Mouse (Mus musculus) cerebellum, adult 18-20 months (tissue): Measurements from ENCODE around the gene Aldoc.
"Not testable (repeated sequence)": the region's sequence is repeated elsewhere in the genome, so short reads cannot be mapped to it uniquely, and the experiment has no call there.

ENCODE experiments used
- DNase-seq, 2 experiments: peaks; one replicate each; pipeline ENCODE4 v3.0.0; 2021

Aldoc gene

DNA sequence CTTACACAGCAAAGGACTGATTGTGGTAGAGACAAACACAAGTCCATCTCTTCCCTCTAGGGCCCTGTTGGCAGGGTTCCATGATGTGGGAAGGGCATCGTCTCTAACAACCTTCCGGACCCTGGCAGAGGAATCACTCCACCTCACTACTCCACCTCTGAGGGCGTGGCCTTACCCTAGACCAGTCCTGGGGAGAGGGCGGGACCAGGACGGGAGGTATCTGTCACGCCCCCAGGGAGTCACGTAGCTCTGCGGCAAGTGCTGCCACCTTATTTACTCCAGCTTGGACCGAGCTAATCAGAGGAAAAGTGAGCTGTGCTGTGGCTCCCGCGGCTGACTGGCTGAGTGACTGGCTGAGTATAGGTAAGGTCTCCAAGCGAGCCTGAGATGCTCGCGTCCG, at the start of gene Aldoc:
Gene Aldoc (plus strand): TSS at position 109 of the 400 bp plus-strand sequence.
- DNase-seq: peak; percentile 90 to 96

DNA sequence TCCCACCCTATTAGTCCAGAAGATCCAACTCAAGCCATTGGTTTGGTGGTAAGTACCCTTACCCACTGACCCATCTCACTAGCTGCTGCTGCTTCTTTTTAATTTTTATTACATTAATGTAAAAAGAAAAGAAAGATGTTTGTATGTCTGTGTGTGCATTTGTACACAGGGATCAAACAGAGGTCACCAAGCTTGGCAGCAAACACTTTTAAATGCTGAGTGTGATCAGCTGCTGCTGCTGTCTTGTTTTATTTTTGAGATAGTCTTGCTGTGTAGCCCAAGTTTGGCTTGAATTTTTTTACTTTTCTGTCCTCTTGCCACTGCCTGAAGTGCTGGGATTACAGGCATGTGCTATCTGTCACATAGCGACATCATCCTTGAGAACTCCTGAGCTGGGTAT, 47.2 kb upstream of the Aldoc start:
- DNase-seq: no peak

DNA sequence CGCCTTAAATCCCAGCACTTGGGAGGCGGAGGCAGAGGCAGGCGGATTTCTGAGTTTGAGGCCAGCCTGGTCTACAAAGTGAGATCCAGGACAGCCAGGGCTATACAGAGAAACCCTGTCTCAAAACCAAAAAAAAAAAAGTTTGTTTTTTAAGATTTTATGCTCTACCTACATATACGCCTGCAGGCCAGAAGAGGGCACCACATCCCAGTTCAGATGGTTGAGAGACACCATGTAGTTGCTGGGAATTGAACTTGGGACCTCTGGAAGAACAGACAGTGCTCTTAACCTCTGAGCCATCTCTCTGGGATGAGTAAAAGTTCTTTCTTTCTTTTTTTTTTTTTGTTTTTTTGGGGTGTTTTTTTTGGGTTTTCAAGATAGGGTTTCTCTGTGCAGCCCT, 46.6 kb upstream of the Aldoc start:
- not testable (repeated sequence) for DNase-seq

DNA sequence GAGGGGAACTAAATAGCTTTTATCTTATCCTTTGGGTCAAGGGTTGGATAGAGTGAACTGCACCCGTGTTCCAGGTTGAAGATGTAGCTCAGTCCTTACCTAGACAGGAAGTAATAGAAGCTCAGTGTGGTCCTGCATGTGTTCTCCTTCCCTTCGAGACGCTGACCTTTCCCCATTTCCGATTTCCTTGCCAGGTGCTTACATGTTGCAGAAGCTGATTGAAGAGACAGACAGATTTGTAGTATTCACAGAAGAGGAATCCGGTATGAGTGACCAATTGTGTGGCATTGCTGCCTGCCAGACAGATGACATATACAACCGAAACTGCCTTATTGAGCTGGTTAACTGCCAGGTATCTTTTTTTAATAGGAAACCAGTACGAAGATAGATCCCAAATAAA, 43.9 kb upstream of the Aldoc start:
- DNase-seq: no peak

DNA sequence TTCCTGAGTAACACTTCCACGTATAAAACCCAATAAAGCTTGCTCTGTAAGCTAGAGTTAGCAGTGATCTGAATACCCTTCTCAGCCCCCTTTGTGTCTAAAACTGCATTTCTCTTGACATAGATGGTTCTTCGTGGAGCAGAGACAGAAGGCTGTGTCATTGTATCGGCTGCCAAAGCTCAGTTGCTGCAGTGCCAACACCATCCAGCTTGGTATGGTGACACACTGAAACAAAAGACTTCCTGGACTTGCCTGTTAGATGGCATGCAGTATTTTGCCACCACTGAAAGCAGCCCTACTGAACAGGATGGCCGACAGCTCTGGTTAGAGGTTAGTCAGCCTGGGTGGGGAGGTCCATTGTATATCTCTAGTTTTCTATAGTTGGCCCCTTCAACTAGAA, 43.2 kb upstream of the Aldoc start:
- no peak for DNase-seq

DNA sequence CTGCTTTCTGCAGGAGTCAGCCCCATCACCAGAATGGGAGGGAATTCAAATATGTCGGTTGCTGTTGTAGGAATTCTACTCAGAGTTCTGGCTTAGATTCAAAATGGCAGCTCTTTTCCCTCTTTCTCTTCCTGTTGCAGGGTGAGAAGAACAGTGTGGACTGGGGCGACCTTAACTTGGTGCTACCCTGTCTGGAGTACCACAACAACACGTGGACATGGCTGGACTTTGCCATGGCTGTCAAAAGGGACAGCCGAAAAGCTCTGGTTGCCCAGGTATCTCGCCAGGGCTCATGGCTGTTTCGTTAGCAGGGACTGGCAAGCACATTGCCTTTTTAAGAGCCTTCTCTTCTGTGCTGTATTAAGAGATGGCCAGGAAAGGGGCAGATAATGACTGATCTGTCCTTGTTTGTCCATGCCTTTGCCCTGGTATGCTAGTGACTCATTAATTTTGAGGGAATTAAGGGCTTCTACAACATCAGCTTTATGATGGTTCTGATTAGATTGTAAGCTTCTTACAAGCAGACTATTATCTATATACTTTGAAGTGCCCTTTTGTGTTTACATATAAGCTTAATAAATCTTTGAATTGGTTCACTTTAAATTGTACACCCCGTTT, 33.5 kb upstream of the Aldoc start:
- no peak for DNase-seq

DNA sequence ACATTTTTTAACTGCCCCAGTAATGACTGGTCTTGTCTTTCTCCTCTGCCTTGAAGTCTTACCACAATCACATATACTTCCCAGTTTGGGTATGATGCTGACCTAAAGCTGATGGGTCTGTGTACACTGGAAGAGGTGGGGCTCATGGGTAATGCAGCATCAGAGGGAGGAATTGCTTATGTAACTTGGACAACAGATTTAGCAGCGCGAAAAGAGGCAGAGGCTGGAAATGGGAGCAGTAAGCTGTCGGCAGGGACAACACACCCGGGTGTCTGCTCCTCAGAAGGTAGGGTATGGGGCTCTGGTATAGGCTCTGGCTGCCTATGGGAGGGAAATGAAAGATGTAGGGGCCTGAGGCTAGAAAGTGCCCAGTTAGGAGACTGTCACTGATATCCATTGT, 32.1 kb upstream of the Aldoc start, which contains the start of gene BC030499:
Gene BC030499 (plus strand): TSS at position 188 of the 400 bp plus-strand sequence.
- DNase-seq: no peak

DNA sequence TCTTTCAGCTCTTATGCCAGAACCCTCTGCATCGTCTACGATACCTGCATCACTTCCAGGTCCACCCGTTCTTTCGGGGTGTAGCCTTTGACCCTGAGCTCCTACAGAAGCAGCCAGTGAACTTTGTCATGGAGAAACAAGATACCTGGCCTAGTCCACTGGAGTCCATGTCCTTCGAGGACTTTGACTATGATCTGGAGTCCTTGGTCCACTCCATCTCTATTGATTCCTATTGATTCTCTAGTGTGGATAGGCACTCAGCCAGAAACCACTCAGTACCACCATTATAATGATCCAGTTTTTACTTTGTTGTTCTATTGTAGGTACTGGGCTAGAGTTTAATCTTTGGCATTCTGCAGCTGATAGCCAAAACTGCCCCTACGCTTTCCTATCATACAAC, 28.2 kb upstream of the Aldoc start:
- DNase-seq: no peak

DNA sequence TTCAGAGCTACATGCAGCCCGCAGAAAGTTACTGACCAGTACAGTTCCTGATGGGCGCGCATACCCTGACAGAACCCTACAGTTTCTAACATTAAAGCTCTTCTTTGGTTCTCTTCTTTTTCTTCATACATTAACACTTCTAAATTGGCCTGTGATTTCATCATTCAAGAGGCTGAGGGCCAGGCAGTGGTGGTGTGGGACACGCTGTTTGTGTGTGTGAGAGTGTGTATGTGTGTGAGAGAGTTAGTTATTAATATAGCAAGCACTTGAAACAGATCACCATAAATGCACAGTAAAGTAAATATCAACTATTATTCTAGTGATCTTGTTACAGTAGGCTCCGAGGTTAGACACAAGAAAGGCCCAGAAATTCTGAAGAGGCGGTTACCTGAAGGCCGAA, 21.9 kb upstream of the Aldoc start:
- DNase-seq: no peak

DNA sequence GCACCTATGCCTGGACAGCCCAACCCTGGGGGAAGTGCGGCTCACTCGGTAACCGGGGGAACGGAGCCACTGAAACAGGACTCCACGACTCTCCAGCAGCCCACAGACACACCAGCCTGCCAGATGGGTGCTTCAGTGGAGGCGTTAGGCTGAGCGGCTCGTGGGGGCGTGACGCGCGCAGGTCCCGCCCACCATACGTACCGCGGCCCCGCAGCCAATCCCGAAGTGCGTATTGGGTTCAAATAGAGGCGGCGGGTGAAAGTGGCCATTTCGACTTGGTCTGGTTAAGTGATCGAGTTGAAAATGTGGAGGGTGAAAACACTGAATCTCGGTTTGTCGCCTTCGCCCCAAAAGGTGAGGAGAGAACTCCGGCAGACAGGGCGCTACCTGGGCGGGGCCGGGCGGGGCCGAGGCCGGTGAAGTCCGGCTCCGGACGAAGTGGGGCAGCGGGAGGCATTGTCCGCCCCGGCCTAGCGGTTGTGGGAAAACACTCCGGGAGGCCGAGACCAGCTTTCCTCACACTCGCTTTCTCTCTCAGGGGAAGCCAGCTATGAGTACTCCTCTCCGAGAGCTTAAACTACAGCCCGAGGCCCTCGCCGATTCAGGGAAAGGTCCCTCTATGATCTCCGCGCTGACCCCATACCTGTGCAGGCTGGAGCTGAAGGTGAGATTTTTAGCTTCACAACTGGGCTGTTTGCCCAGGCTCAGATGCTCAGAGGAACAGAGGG, 21.2 kb upstream of the Aldoc start, which contains the start of gene Spag5:
Gene Spag5 (plus strand): TSS at position 173 of the 728 bp plus-strand sequence.
- peak; percentile 87 to 88 for DNase-seq

DNA sequence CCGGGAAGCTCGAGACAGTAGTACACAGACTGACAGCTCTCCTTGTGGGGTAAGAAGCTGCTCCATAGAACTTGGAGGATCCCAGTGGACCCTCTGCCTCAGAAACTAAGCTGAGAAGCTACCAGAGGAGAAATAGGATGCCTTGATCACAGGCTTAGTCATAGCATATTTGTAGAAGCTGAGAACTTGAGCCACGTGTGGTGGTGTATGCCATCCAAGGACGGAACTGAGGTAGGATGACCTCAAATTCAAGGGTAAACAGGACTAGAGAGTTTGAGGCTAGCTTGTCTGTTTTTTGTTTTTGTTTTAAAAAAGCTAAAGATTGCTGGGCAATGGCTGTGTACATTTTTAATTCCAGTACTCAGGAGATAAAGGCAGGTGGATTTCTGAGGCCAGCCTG, 17.5 kb upstream of the Aldoc start:
- DNase-seq: no peak

DNA sequence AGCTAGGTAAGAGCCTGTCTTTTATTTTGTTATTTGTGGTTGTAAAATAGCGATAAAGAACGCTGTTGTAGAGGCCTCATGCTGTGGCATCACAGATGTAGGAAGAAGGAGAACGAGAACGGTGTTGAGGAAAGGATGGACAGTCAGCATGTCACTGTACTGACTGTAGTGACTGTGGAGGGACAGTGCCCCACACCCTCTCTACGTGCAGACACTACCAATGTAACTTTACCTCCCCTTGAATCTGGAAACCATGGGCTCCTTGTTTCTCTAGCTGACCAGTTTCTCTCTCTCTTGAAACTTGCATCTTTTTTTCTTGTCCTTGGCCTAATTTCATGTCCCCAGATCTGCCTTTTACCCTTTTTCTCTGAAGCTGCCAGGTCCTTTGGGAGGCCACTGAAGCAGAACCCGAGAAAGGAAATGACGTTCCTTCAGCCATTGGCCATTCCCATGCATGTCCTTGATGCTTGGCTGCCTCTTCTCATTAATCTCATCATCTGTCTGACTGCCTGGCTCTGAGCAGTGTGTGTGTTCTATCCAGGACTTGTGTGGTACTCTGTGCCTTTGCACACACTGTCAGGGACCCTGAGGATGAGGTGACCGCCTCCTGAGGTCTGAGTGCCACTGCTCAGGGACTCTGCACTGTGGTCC, 11.8 kb upstream of the Aldoc start:
- DNase-seq: no peak

DNA sequence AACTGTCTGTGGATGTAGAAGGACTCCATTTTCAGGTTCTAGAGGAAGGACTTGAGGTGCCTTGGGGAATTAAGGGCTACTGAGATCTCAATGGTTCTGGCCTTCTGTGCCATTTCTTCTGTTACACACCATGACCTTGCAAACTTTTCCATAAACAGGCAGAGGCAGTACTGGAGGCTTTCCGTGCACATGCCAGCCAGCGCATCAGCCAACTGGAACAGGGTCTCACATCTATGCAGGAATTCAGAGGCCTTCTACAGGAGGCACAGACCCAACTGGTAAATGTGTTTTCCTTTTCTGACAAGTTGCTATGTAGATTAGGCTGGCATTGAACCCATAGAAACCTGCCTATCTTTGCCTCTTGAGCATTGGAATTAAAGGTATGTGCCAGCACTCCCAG, 9.1 kb upstream of the Aldoc start:
- DNase-seq: no peak

DNA sequence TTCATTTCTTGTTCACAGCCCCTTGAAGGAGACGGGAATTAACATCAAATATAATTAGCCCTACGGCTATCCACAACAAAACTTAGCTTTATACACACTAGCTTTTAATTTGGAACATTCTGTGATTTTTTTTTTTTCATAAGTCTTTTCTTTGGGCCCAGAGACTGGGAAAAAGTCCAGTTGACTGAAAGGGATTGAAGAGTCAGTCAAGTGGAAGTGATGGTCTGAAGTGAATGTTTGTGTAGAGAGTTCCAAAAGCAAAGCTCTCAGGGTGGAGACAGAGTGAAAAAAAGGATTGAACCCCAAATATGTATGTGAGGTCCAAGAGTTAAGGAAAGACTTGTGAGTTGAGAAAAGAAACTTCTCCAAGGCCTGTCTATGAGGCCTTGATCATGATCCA, 4.4 kb upstream of the Aldoc start:
- no peak for DNase-seq

DNA sequence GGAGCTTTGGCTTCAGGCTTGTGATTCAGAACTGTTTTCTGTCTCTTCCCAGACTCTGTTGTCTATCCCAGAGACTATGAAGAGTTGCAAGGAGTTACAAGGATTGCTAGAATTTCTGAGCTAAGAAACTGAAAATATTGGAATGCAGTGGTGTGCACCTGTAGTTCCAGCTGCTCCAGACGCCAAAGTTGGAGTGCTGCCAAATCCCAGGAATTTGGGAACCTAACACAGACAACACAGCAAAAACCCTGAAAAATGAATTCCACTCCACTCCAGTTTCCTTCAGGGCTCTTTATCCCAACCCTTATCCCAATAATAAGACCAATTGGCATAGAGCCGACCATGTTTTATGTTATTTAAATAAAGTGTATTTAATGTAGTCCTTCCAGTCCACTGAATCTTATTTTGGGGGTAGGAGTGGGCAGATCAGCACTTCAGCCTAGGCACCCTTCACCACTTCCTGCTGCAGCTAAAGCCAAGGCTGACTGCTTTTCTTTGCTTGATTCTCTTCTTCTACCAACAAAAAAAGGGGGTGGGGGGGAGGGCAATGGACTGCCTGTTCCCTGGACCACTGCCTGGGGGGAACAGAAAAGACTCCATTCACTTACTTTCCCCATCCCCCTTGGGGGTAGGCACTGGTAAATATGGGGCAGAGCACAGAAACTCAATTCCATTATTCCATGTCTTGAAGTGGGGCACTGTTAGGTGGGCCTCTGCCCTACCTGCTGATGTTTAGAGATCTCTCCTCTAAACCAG, 514 bp upstream of the Aldoc start:
- no peak for DNase-seq

DNA sequence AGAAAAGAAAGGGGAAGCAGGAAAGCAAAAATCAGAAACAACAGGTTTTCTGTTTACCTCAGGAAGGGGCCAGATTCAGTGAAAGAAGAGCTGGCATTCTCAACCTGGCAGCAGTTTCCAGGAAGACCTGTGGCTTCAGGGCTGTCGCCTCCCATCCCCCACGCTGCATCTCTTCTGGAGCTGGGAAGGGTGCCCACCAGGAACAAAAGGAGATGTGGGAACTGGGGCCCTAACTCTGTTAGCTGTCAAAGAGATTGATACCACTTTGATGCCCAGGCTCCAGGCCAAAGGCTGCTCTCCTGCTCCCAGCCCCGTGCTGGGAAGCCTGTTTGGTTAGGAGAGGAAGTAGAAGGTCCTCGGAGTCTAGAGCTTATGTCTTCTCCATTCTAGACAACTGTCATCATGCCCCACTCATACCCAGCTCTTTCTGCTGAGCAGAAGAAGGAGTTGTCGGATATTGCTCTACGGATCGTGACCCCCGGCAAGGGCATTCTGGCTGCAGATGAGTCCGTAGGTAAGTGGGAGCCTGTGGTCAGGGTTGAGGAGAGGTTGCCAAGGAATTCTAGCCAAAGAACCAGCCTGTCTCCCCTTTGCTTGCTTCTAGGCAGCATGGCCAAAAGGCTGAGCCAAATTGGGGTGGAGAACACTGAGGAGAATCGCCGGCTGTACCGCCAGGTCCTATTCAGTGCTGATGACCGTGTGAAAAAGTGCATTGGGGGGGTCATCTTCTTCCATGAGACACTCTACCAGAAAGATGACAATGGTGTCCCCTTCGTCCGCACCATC, 1.4 kb downstream of the Aldoc start:
- DNase-seq: peak; percentile 59 to 63

DNA sequence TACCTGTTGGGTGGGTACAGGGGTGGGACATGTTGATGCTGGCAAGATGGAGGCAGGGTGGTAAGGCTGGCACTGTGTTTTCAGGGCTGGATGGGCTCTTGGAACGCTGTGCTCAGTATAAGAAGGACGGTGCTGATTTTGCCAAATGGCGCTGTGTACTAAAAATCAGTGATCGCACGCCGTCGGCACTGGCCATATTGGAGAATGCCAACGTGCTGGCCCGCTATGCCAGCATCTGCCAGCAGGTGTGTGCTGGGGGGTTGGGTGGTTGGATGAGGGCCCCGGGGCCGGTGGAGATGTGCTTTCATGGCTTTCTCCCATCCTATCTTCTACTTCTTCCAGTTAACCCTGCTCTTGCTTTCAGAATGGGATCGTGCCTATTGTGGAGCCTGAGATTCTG, 2.2 kb downstream of the Aldoc start:
- DNase-seq: no peak

DNA sequence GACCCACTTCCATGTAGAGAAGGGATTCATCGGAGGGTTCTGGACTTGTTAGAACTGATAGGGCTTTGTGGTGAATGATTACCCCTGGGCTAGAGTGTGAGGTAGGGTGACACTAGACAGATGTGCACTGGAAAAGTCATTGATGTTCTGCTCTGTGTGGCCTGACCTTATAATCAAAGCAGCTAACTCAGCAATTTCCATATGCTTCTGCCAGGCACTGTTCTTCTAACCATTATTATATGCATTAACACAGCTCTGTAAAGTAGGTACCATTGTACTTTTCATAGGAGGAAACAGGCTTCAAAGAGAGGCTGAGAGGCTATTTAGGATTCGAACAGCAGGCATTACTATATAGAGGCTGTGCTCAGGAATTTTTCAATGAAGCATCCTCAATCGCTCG, 4.4 kb downstream of the Aldoc start:
- DNase-seq: no peak

DNA sequence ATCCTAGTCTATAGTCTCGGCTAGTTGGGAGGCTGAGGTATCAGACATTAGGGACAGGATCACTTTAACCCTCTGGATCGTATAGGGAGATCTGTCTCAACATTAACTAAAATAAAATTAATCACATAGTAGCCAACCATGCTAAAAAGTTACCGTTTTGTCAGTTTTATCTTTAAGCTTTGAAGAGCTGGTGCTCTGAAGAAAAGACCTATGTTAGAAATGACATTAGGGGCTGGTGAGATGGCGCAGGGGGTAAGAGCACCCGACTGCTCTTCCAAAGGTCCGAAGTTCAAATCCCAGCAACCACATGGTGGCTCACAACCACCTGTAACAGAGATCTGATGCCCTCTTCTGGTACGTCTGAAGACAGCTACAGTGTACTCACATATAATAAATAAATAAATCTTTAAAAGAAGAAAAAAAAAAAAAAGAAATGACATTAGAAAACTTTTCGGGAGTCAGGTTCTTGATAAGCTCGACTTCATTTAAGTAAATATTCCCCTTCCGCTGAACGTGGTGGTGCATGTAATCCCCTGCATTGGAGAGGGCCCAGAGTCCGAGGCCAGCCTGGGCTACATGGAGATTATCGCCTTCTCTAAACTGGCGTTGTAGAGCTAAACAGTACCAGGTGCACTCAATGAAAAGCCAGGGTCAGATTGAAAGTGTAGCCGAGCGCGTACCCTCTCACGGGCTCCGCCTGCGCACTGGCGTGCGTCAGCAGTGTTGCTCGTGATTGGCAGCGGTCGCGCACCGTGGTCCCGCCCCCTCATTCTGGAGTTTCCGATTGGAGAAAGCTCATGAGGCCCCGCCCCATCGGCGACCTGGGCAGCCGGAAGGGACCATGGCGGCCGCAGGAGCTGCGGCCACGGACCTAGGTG, 5.1 kb downstream of the Aldoc start, which contains the start of gene Pigs:
Gene Pigs (plus strand): TSS at position 782 of the 878 bp plus-strand sequence.
- DNase-seq: peak; percentile 99

DNA sequence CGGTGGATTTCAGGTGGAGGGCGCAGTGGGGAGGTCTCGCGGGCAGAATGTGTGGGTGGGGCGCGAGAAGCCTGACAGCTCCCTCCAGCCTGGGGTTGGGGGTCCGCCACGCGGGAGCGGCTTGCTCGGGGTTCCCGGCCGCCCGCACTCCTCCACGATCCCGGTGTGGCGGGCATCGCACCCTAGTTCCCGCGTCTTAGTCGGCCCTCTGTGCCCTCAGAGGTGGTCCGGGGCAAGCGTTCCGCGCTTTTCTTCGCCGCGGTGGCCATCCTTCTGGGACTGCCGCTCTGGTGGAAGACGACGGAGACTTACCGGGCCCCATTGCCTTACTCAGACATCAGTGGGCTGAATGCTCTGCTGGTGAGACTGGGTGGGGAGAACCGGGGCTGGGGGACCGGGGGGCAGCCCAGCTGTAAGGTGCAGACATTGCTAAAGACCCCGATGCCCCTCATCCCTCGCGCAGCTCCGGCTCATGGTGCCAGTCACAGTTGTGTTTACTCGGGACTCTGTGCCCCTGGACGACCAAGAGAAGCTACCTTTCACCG, 5.8 kb downstream of the Aldoc start:
- DNase-seq: no peak

DNA sequence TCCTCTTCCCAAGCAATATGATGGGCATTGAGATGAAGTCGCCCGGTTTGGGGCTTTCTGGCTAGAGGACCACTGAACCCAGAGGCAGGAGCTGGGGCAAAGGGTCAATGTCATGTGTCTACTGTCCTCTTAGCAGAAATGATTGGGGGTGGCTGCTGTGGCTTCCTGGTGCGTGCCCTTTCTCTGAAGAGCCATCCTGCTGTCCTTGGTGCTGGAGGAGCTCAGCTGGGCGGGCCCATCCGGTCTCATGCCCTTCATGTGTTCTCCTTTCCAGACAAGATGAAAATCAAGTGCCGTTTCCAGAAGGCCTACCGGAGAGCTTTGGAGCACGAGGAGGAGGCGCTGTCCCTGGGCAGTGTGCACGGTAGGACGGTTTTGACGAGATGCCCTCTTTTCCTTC, 9.9 kb downstream of the Aldoc start:
- DNase-seq: no peak
